Mouse (Mus musculus): ENCODE data around the gene Gm17409.

Gene Gm17409

GRCm38 (mm10) chr2:58484284-58484965 is 14.5 kb downstream of the Gm17409 start:
- DNase-seq (ENCODE audit: low spot score) = no peak

- DNase-seq (ENCODE audit: low spot score) = peak; percentile 46
These were observed 15.2 kb downstream of the Gm17409 start for GRCm38 (mm10) chr2:58485152-58485551.

- no peak for DNase-seq (ENCODE audit: low spot score)
These were observed 15.8 kb downstream of the Gm17409 start for GRCm38 (mm10) chr2:58485683-58486082.

GRCm38 (mm10) chr2:58486441-58487278 is 16.7 kb downstream of the Gm17409 start:
- no peak for DNase-seq (ENCODE audit: low spot score)

GRCm38 (mm10) chr2:58487279-58487560 is 17.3 kb downstream of the Gm17409 start:
- DNase-seq (ENCODE audit: low spot score) = no peak

GRCm38 (mm10) chr2:58488404-58488803 is 18.5 kb downstream of the Gm17409 start:
- DNase-seq (ENCODE audit: low spot score) = no peak

- no peak for DNase-seq (ENCODE audit: low spot score)
These were observed 19.4 kb downstream of the Gm17409 start for GRCm38 (mm10) chr2:58489275-58489674.

- no peak for DNase-seq (ENCODE audit: low spot score)
These were observed 24.0 kb downstream of the Gm17409 start for GRCm38 (mm10) chr2:58493685-58494635.

GRCm38 (mm10) chr2:58495271-58495670 is 25.4 kb downstream of the Gm17409 start:
- DNase-seq (ENCODE audit: low spot score) = no peak

GRCm38 (mm10) chr2:58496647-58497410 is 26.9 kb downstream of the Gm17409 start:
- DNase-seq (ENCODE audit: low spot score) = no peak

- DNase-seq (ENCODE audit: low spot score) = no peak
These were observed 35.6 kb downstream of the Gm17409 start for GRCm38 (mm10) chr2:58505306-58506090.

- DNase-seq (ENCODE audit: low spot score) = no peak
These were observed 40.3 kb downstream of the Gm17409 start for GRCm38 (mm10) chr2:58510192-58510591.

- no peak for DNase-seq (ENCODE audit: low spot score)
These were observed 43.3 kb downstream of the Gm17409 start for GRCm38 (mm10) chr2:58513212-58513611.

GRCm38 (mm10) chr2:58514489-58514888 is 44.6 kb downstream of the Gm17409 start:
- no peak for DNase-seq (ENCODE audit: low spot score)

- DNase-seq (ENCODE audit: low spot score) = no peak
These were observed 46.1 kb downstream of the Gm17409 start for GRCm38 (mm10) chr2:58516000-58516399.

- DNase-seq (ENCODE audit: low spot score) = no peak
These were observed 47.0 kb downstream of the Gm17409 start for GRCm38 (mm10) chr2:58516920-58517319.

GRCm38 (mm10) chr2:58518517-58518916 is 48.6 kb downstream of the Gm17409 start:
- DNase-seq (ENCODE audit: low spot score) = no peak

Measured in MN1 (cell line).